Mouse (Mus musculus) stomach, embryonic 16.5 days (tissue): ENCODE results near the gene Hopx. TPM values are rescaled to one million over a fixed set of nuclear protein-coding genes. Genes with fewer than 3 reads are reported as not detected.
A peak's percentile ranks its signal among the peaks of the same experiment; 100 is the strongest.
"Not testable (repeated sequence)": the region's sequence is repeated elsewhere in the genome, so short reads cannot be mapped to it uniquely, and the experiment has no call there.

ENCODE experiments used
- ATAC-seq: fragments of 200-750 bp; cut with Nextera tagmentation; 2 replicates; pipeline ENCODE4 v1.8.0; 2017; ENCODE audit warnings: moderate number of reproducible peaks, moderate TSS enrichment; ENCODE audit not compliant: insufficient read depth, low FRiP score
- H3K27ac ChIP-seq: fragments of 300-500 bp; sonication (generic); 2 replicates; pipeline ENCODE4 v1.5.1; 2014; ENCODE audit warnings: low read length
- H3K27me3 ChIP-seq: fragments of 300-500 bp; sonication (generic); 2 replicates; pipeline ENCODE4 v1.6.1; 2014; ENCODE audit warnings: low read length, control low read depth, mixed read lengths; ENCODE audit not compliant: control insufficient read depth, insufficient read depth
- H3K36me3 ChIP-seq: fragments of 300-500 bp; sonication (generic); 2 replicates; pipeline ENCODE4 v1.6.1; 2014; ENCODE audit warnings: low read length; ENCODE audit not compliant: control insufficient read depth, insufficient read depth
- H3K4me1 ChIP-seq: fragments of 300-500 bp; sonication (generic); 2 replicates; pipeline ENCODE4 v1.6.1; 2014; ENCODE audit warnings: low read length, control low read depth, mixed read lengths; ENCODE audit not compliant: control insufficient read depth, insufficient read depth
- H3K4me2 ChIP-seq: fragments of 300-500 bp; sonication (generic); 2 replicates; pipeline ENCODE4 v1.6.1; 2014; ENCODE audit warnings: low read depth, low read length, mixed read lengths
- H3K4me3 ChIP-seq: fragments of 300-500 bp; sonication (generic); replicated peaks from 2 replicates; pipeline ENCODE4 v1.5.1; 2014; ENCODE audit warnings: mild to moderate bottlenecking, low read length
- H3K9ac ChIP-seq: fragments of 300-500 bp; sonication (generic); 2 replicates; pipeline ENCODE4 v1.6.1; 2014; ENCODE audit warnings: low read length
- H3K9me3 ChIP-seq: fragments of 300-500 bp; sonication (generic); replicated peaks from 2 replicates; pipeline ENCODE4 v1.6.1; 2016; ENCODE audit warnings: low read length, control low read depth; ENCODE audit not compliant: control insufficient read depth
- WGBS: fragments of 180-500 bp; shearing (Covaris S2); extraction: QIAGEN DNeasy Blood & Tissue Kit; methylation state at CpG from one replicate; pipeline ENCODE4 v1.1.7; 2014; 5-methylcytosine and 5-hydroxymethylcytosine counted together
- polyA plus RNA-seq: library from polyadenylated mRNA; unstranded; fragments of >200 nt; fragmentation: Nextera tagmentation; extraction: Ambion mirVana; gene quantifications from 2 replicates; pipeline ENCODE4 v1.2.1, GENCODE M21; 2015

Hopx gene
- polyA plus RNA-seq, 1 experiment from 2014 or later = 6.9 TPM

DNA sequence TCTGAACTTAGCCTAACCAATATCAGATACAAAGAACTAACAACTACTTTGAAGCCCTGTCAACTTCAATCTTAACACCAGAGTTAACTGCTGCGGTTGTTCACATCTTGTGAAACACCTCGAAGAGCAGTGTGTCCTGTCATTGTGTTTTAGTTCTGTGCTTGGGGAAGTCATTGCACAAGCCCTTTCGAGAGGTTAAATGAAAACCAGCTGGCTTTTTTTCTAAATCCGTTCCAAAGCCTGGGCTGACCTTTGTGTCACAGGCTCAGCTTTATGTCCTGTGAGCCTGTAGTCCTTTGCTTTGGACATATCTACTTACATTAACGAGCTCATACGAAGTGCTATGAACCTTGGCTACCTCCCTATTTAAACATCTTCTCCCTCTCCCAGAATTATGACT, 17.2 kb downstream of the Hopx start:
- no peaks in the 10 kb centered on the region for H3K27me3 ChIP-seq
- H3K36me3 ChIP-seq = no peaks in the 10 kb centered on the region
- no peak for ATAC-seq
- no peak overlapping the region for H3K9ac ChIP-seq
- no peaks in the 10 kb centered on the region for H3K9me3 ChIP-seq
- WGBS = 53% methylated on average over 6 of the region's 6 CpGs
- H3K4me3 ChIP-seq = no peak overlapping the region
- H3K4me2 ChIP-seq = no peak overlapping the region
- peaks cover 4% of the 10 kb centered on the region; the same call in 1 of the 2 replicates for H3K4me1 ChIP-seq
- H3K27ac ChIP-seq = no peak overlapping the region

DNA sequence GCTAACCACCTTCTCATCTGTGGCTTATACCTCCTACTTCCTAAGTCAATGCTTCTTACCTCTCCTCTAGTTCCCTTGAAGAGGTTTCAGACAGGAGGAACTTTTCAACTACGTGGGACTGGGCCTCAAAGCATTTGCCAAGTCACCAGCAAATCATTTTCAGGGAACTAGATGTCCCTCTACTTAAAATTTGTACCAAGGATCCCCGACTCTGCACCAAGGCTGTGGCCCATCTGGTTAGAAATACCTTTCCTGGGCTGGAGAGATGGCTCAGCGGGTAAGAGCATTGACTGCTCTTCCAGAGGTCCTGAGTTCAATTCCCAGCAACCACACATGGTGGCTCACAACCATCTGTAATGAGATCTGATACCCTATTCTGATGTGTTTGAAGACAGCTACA, 18.7 kb downstream of the Hopx start:
- H3K27ac ChIP-seq, H3K4me1 ChIP-seq, H3K36me3 ChIP-seq, ATAC-seq, H3K9ac ChIP-seq, H3K4me2 ChIP-seq, H3K27me3 ChIP-seq, H3K9me3 ChIP-seq, H3K4me3 ChIP-seq: not testable (repeated sequence)
- WGBS = 85% methylated on average over 3 of the region's 3 CpGs

DNA sequence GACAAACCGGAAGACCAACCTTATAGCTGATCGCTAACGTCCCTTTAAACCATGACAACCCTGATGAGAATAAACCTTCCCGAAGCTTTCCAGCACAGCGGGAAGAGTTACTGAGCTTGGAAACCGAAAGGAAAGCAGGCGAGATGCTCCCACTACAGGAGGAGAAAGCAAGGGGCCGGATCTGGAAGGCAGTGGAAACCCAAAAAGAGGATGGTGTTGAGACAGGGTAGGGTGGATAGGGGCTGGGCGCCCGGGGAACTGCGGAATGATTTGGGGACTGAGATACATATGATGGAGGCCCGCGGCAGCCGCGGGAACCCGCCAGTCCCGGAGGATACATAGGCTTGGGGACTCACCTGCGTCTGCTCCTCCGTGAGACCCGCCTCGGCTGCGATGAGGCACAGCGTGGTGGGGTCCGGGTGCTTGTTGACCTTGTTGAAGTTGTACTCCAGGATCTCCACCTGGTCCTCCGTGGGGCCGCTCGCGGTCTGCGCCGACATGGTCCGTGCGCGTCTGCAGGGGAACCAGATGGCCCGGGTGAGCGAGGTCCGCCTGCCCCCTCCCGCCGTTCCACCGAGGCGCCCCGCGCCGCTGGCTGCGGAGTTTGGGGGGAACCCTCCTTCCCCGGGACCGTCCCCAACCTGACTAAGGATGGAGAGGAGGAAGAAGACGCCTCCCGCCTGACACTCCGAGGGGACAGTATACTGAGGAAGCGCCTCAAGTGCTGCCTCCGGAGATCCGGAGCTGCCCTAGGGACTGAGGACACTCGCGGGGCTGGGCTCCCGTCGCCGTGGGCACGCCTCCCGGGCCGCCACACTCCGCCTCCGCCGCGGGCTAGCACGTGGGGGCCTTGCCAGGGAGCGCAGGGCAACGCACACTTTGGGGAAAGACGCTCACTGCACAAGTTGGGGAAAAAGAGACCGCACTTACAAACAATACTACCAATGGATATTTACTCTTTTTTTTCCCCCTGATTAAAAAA, 20.1 kb downstream of the Hopx start:
- ATAC-seq = peak; percentile 76; the same call in 1 of the 2 replicates
- peak overlapping the region; percentile 99 for H3K4me2 ChIP-seq
- no peak overlapping the region for H3K27ac ChIP-seq
- H3K4me1 ChIP-seq = peaks cover 4% of the 10 kb centered on the region; the same call in 1 of the 2 replicates
- H3K4me3 ChIP-seq = peak overlapping the region; percentile 57
- no peaks in the 10 kb centered on the region for H3K27me3 ChIP-seq
- WGBS = under 1% methylated on average over 68 of the region's 69 CpGs
- no peaks in the 10 kb centered on the region for H3K9me3 ChIP-seq
- H3K36me3 ChIP-seq = no peaks in the 10 kb centered on the region
- H3K9ac ChIP-seq = peak overlapping the region; percentile 72

DNA sequence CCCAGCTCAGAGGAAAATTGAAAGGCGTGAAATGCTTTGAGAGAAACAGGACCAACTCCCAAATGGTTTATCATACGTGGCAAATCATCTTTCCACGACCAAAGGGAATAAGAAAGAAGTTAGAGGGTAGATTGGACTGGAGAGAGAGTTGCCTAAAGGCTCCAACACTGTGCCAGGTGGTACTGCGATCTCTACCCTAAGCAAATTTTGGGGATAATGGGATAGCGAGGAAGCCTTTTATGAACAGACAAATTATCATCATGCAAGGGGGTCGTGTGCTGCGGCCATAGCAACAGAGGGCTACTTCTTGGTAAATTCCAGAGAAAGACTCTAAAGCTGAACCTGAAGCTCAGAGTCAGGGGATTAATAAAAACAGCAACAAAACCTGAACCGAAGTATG, 21.0 kb downstream of the Hopx start:
- Histone ChIP-seq H3K9ac (no peak overlapping the region), H3K4me2 (peak overlapping the region; percentile 99), H3K36me3 (no peaks in the 10 kb centered on the region), H3K4me1 (peaks cover 4% of the 10 kb centered on the region; the same call in 1 of the 2 replicates), H3K4me3 (peak overlapping the region; percentile 57), H3K27me3 (no peaks in the 10 kb centered on the region), H3K9me3 (no peaks in the 10 kb centered on the region), H3K27ac (no peak overlapping the region)
- no peak for ATAC-seq
- 44% methylated on average over 8 of the region's 8 CpGs for whole genome bisulfite sequencing

DNA sequence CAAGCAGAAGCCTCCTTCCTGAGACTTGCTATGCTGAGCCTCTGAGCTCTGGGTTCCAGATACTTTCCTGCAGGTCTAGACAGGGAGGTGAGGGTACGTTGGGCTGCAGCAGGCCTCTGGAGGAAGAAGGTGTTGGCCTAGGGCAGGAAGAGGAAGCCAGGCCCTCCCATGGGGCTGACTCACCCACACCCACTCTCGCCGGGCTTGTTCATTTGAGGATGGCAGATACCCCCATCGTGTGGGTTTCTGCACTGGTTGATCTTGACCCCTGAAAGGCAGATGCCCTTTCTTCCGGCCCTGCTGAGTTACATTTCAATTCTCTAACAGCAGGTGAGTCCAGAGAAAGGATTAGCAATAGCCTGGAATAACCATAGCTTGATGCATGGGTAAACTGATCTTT, 22.4 kb downstream of the Hopx start:
- peaks cover 4% of the 10 kb centered on the region; the same call in 1 of the 2 replicates for H3K4me1 ChIP-seq
- 79% methylated on average over 5 of the region's 5 CpGs for WGBS
- H3K9ac ChIP-seq = no peak overlapping the region
- H3K27me3 ChIP-seq = no peaks in the 10 kb centered on the region
- H3K36me3 ChIP-seq = no peaks in the 10 kb centered on the region
- H3K9me3 ChIP-seq = no peaks in the 10 kb centered on the region
- no peak overlapping the region for H3K27ac ChIP-seq
- H3K4me2 ChIP-seq = no peak overlapping the region
- no peak for ATAC-seq
- no peak overlapping the region for H3K4me3 ChIP-seq

DNA sequence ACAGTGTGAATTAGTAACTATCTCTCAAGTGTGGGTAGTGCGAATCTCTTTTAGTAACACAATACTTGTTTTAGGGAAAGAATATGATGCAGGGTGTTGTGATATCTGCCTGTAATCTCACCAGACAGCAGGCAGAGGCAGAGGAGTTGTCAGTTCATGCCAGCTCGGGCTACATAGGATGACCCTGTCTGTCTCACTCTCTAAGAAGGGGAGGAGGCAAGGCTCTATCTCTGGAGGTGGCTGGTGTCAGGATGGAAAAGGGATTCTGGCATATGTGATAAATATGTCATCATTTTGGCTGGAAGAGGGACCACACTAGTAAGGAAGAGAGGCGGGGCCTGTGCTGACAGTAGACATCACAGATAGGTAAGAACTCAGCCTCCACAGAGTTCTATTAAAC, 23.0 kb downstream of the Hopx start:
- ATAC-seq = no peak
- Histone ChIP-seq H3K4me3 (no peak overlapping the region), H3K27me3 (no peaks in the 10 kb centered on the region), H3K36me3 (no peaks in the 10 kb centered on the region), H3K9me3 (no peaks in the 10 kb centered on the region), H3K27ac (no peak overlapping the region), H3K9ac (no peak overlapping the region), H3K4me2 (no peak overlapping the region), H3K4me1 (peaks cover 4% of the 10 kb centered on the region; the same call in 1 of the 2 replicates)
- 79% methylated on average over 3 of the region's 3 CpGs for WGBS

DNA sequence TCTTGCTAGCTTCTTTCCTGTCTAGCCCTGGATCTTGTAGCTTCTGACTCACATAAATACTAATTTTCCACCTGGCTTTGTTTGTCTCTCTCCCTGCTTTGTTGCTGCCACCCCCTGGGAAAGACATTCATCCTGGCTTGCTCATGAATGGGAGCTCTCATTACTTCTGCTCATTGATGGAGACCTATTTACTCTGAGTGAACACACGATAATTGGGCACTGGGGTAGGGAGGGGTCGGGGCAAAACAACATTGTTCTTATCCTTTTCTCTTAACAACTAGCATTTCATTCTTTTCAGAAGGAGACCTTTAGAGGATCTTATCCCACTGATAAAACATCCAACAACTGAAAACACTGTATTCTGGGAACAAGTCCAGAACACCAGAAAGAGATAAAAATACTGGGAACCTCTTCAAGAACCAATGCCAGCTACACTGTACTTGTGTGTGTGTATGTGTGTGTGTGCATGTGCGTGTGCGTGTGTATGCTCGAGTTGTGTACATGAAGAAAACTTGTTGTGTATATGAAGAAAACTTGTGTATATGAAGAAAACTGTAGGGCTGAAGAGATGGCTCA, 24.3 kb downstream of the Hopx start:
- H3K9ac ChIP-seq = no peak overlapping the region
- ATAC-seq = no peak
- no peaks in the 10 kb centered on the region for H3K27me3 ChIP-seq
- H3K4me1 ChIP-seq = peaks cover 4% of the 10 kb centered on the region; the same call in 1 of the 2 replicates
- no peak overlapping the region for H3K27ac ChIP-seq
- H3K36me3 ChIP-seq = no peaks in the 10 kb centered on the region
- no peaks in the 10 kb centered on the region for H3K9me3 ChIP-seq
- 66% methylated on average over 5 of the region's 5 CpGs for WGBS
- no peak overlapping the region for H3K4me3 ChIP-seq
- no peak overlapping the region for H3K4me2 ChIP-seq

DNA sequence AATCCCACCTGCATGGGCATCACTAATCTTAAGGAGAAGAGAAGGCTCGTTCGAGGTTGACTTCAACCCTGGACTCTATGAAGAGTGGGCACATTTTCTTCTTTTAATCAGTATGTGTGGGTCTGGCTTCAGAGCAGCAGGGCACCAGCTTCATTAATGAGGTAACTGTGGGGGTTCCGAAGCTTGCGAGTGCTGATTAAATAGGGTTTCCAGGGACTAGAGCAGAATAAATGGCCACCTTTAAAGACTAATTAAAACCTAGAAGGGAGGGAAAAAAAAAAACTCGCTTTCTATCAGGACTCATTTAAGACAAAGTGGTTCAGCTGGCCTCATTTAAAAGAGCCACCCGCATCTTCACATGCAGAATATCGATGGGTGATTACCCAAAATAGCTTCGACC, 25.0 kb downstream of the Hopx start:
- H3K9me3 ChIP-seq = no peaks in the 10 kb centered on the region
- H3K36me3 ChIP-seq = no peaks in the 10 kb centered on the region
- no peak for ATAC-seq
- H3K9ac ChIP-seq = no peak overlapping the region
- H3K27ac ChIP-seq = no peak overlapping the region
- no peaks in the 10 kb centered on the region for H3K27me3 ChIP-seq
- WGBS = 83% methylated on average over 8 of the region's 8 CpGs
- no peak overlapping the region for H3K4me3 ChIP-seq
- H3K4me2 ChIP-seq = no peak overlapping the region
- H3K4me1 ChIP-seq = peaks cover 4% of the 10 kb centered on the region; the same call in 1 of the 2 replicates

DNA sequence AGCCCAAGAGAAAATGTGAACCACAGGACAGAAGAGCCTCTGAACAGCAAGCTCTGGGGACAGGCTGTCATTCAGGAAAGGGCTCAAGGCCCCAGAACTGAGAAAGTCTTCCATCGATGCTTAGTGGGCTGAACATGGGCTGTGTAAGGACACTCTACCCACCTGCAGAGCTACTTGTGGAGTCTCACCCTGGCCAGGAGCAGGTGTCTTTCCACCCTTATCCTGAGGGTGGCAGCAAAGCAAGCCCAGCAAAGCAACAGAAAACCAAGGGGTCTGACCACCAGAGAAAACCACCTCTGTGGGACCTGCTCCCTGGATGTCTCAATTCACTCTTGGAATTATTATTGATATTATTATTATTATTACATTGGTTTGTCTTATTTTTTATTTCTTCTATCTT, 25.6 kb downstream of the Hopx start:
- no peaks in the 10 kb centered on the region for H3K27me3 ChIP-seq
- H3K4me3 ChIP-seq = no peak overlapping the region
- WGBS = 60% methylated on average over 1 of the region's 1 CpGs
- no peaks in the 10 kb centered on the region for H3K36me3 ChIP-seq
- no peak overlapping the region for H3K4me2 ChIP-seq
- no peak for ATAC-seq
- H3K4me1 ChIP-seq = peaks cover 4% of the 10 kb centered on the region; the same call in 1 of the 2 replicates
- no peak overlapping the region for H3K9ac ChIP-seq
- no peaks in the 10 kb centered on the region for H3K9me3 ChIP-seq
- H3K27ac ChIP-seq = no peak overlapping the region
